In genomic region chr19:4214771-4215450, GRCm38 (mm10) we compare ENCODE assay signal across 7 mouse cellular contexts. TPM values are rescaled to one million over a fixed set of nuclear protein-coding genes. Genes with fewer than 3 reads are reported as not detected.
DNase-seq lines count a peak whose midpoint lies in the region; ATAC-seq and TF ChIP-seq lines count a peak whose summit lies in the region.

No protein-coding gene starts in this region.

- peak overlapping the region in 2 of 3 experiments; percentile 33 to 74 for H3K4me3 ChIP-seq in CH12.LX (replicated peaks in 1 of 3; ENCODE audit: low read depth in 2 of 3, low read length in 2 of 3, poor library complexity in 1 of 3)
- peak overlapping the region; percentile 74 for H3K4me3 ChIP-seq in forebrain, embryonic 10.5 days
- H3K4me3 ChIP-seq in intestine, embryonic 15.5 days (replicated peaks): peak overlapping the region; percentile 87

- DNase-seq in 3134 (ENCODE audit: extremely low read depth, insufficient read length, low spot score): peak; percentile 54
- DNase-seq in CH12.LX (ENCODE audit: extremely low read depth): no peak
- DNase-seq in forebrain, embryonic 10.5 days (ENCODE audit: extremely low spot score, low spot score): peak; percentile 53
- DNase-seq in lung, postnatal 10 days: peak; percentile 63
- DNase-seq in testis, postnatal 10 days (ENCODE audit: low spot score): peak; percentile 68
- no peak for DNase-seq in layer of hippocampus, adult 18-20 months (ENCODE audit: low spot score in 2 of 2)

- TF ChIP-seq CTCF in CH12.LX (conservative IDR thresholded peaks at IDR 0.05 in 1 of 2, IDR thresholded peaks at IDR 0.05 in 1 of 2; ENCODE audit: low read depth in 2 of 2, low read length in 2 of 2): no peak

- H3K36me3 ChIP-seq in CH12.LX (replicated peaks in 1 of 2; ENCODE audit: control insufficient read depth in 1 of 2, insufficient read depth in 1 of 2, low read length in 1 of 2): no peaks in the 10 kb centered on the region
- H3K36me3 ChIP-seq in forebrain, embryonic 10.5 days (replicated peaks): no peaks in the 10 kb centered on the region
- no peaks in the 10 kb centered on the region for H3K36me3 ChIP-seq in intestine, embryonic 15.5 days

- dilution Hi-C loops in CH12.LX (cut with MboI; ENCODE audit: extremely low pct_ligation_motif_present, extremely low pct_unique_long_range_greater_than_20kb, low sequenced_read_pairs): no loop called here

- peaks cover 61% of the 10 kb centered on the region for H3K27me3 ChIP-seq in CH12.LX (replicated peaks)
- peaks cover 92% of the 10 kb centered on the region for H3K27me3 ChIP-seq in forebrain, embryonic 10.5 days (ENCODE audit: poor library complexity, severe bottlenecking)
- 0 out of 2 replicates have a peak, but pooled peaks cover 3% of the 10 kb centered on the region for H3K27me3 ChIP-seq in intestine, embryonic 15.5 days (replicated peaks)

- peak overlapping the region; percentile 84 for H3K4me2 ChIP-seq in CH12.LX (ENCODE audit: insufficient read depth, low read depth, poor library complexity, severe bottlenecking)
- H3K4me2 ChIP-seq in intestine, embryonic 15.5 days (replicated peaks): peak overlapping the region; percentile 91

- peak; percentile 44 for ATAC-seq in intestine, embryonic 15.5 days

- in situ Hi-C loops in CH12.LX (cut with MboI; ENCODE audit: low pct_ligation_motif_present, low pct_unique_long_range_greater_than_20kb, low sequenced_read_pairs): no loop called here

- peaks cover 10 to 31% of the 10 kb centered on the region in 2 experiments; a peak in 3 of 4 replicates for H3K4me1 ChIP-seq in CH12.LX (ENCODE audit: control insufficient read depth in 1 of 2, insufficient read depth in 2 of 2)
- peaks cover 71% of the 10 kb centered on the region for H3K4me1 ChIP-seq in forebrain, embryonic 10.5 days
- H3K4me1 ChIP-seq in intestine, embryonic 15.5 days (replicated peaks): peaks cover 64% of the 10 kb centered on the region

- under 1% methylated on average over 63 of the region's 81 CpGs for WGBS in forebrain, embryonic 10.5 days
- WGBS in intestine, embryonic 15.5 days: under 1% methylated on average over 66 of the region's 81 CpGs

- no peak for TF ChIP-seq EP300 in CH12.LX (IDR thresholded peaks at IDR 0.05; ENCODE audit: low read length)

- no peak for TF ChIP-seq POLR2A in CH12.LX (IDR thresholded peaks at IDR 0.05; ENCODE audit: low read depth, low read length)

- no peak for TF ChIP-seq RAD21 in CH12.LX (IDR thresholded peaks at IDR 0.05; ENCODE audit: low read depth, low read length)

- H3K9me3 ChIP-seq in CH12.LX (replicated peaks; ENCODE audit: low read length): no peaks in the 10 kb centered on the region
- H3K9me3 ChIP-seq in forebrain, embryonic 10.5 days: no peaks in the 10 kb centered on the region
- no peaks in the 10 kb centered on the region for H3K9me3 ChIP-seq in intestine, embryonic 15.5 days

- peak overlapping the region; percentile 93 for H3K9ac ChIP-seq in CH12.LX (ENCODE audit: insufficient read depth, low read depth)
- peak overlapping the region; percentile 97 for H3K9ac ChIP-seq in intestine, embryonic 15.5 days

- H3K27ac ChIP-seq in CH12.LX (ENCODE audit: insufficient read depth, low read depth): no peak overlapping the region
- H3K27ac ChIP-seq in forebrain, embryonic 10.5 days: peak overlapping the region; percentile 87
- H3K27ac ChIP-seq in intestine, embryonic 15.5 days: peak overlapping the region; percentile 95

- no peaks in the 10 kb centered on the region for H3K79me2 ChIP-seq in CH12.LX (replicated peaks; ENCODE audit: control insufficient read depth, extremely low read depth, insufficient read depth, poor library complexity, severe bottlenecking)

TF ChIP-seq in CH12.LX, 34 proteins besides CTCF, POLR2A, EP300 and RAD21:
- TF ChIP-seq TCF12 (IDR thresholded peaks at IDR 0.05; ENCODE audit: low read depth, low read length): no peak
- no peak for TF ChIP-seq E2F4 (IDR thresholded peaks at IDR 0.05; ENCODE audit: insufficient replicate concordance, low read depth, low read length)
- no peak for TF ChIP-seq USF1 (IDR thresholded peaks at IDR 0.05; ENCODE audit: low read depth, low read length)
- no peak for TF ChIP-seq MEF2A (IDR thresholded peaks at IDR 0.05; ENCODE audit: borderline replicate concordance, low read depth, low read length)
- no peak for TF ChIP-seq POLR2AphosphoS2 (IDR thresholded peaks at IDR 0.05; ENCODE audit: low read depth, low read length)
- no peak for TF ChIP-seq ZNF384 (IDR thresholded peaks at IDR 0.05; ENCODE audit: low read depth, low read length)
- TF ChIP-seq UBTF (IDR thresholded peaks at IDR 0.05; ENCODE audit: low read depth, low read length): peak; percentile 89; the same call in 1 of the 2 replicates

RNA-seq across cellular contexts. Expression of gene AC109138.7, which starts 0.8 kb away (rescaled TPM):
- total RNA-seq in CH12.LX (2012; rRNA removed) (not detected in 2 replicates), CH12.LX (2014; rRNA removed) (not detected in 2 replicates)
- not detected in 2 replicates for polyA plus RNA-seq in CH12.LX (2012; ENCODE audit: insufficient read length, low read depth)
- polyA plus RNA-seq in forebrain, embryonic 10.5 days (2016; fragmentation: Nextera tagmentation; extraction: Ambion mirVana): not detected in 2 replicates
- polyA plus RNA-seq in intestine, embryonic 15.5 days (2015; fragmentation: Nextera tagmentation; extraction: Ambion mirVana): not detected in 2 replicates
- not detected for total RNA-seq in layer of hippocampus, adult 18-20 months (2021)

RNA-seq across cellular contexts. Expression of gene Clcf1, which starts 0.9 kb away (rescaled TPM):
- total RNA-seq in CH12.LX (2012; rRNA removed): 0.29 and 1.0 TPM in 2 replicates
- 0.28 TPM in 1 of 2 replicates, not detected in the other for total RNA-seq in CH12.LX (2014; rRNA removed)
- polyA plus RNA-seq in CH12.LX (2012; ENCODE audit: insufficient read length, low read depth): 0.09 TPM in 1 of 2 replicates, not detected in the other
- 0.86 and 1.1 TPM in 2 replicates for polyA plus RNA-seq in forebrain, embryonic 10.5 days (2016; fragmentation: Nextera tagmentation; extraction: Ambion mirVana)
- polyA plus RNA-seq in intestine, embryonic 15.5 days (2015; fragmentation: Nextera tagmentation; extraction: Ambion mirVana): 5.7 and 5.9 TPM in 2 replicates
- under 1 TPM; 0.38 to 0.57 TPM for total RNA-seq in layer of hippocampus, adult 18-20 months (2021)

RNA-seq across cellular contexts. Expression of gene Rad9a, which starts 13.4 kb away (rescaled TPM):
- total RNA-seq in CH12.LX (2012; rRNA removed): 20.5 and 22.4 TPM in 2 replicates
- 11.5 and 14.3 TPM in 2 replicates for total RNA-seq in CH12.LX (2014; rRNA removed)
- polyA plus RNA-seq in CH12.LX (2012; ENCODE audit: insufficient read length, low read depth): 20.0 and 21.7 TPM in 2 replicates
- 57.4 and 67.1 TPM in 2 replicates for polyA plus RNA-seq in forebrain, embryonic 10.5 days (2016; fragmentation: Nextera tagmentation; extraction: Ambion mirVana)
- 29.3 and 30.5 TPM in 2 replicates for polyA plus RNA-seq in intestine, embryonic 15.5 days (2015; fragmentation: Nextera tagmentation; extraction: Ambion mirVana)
- total RNA-seq in layer of hippocampus, adult 18-20 months (2021): 1 to 10 TPM; 7.9 to 9.6 TPM

RNA-seq across cellular contexts. Expression of gene Pold4, which starts 16.8 kb away (rescaled TPM):
- total RNA-seq in CH12.LX (2012; rRNA removed) (35.0 and 53.4 TPM in 2 replicates), CH12.LX (2014; rRNA removed) (61.5 and 76.4 TPM in 2 replicates)
- 35.1 and 36.8 TPM in 2 replicates for polyA plus RNA-seq in CH12.LX (2012; ENCODE audit: insufficient read length, low read depth)
- polyA plus RNA-seq in forebrain, embryonic 10.5 days (2016; fragmentation: Nextera tagmentation; extraction: Ambion mirVana): 10.4 and 10.6 TPM in 2 replicates
- 35.0 and 40.8 TPM in 2 replicates for polyA plus RNA-seq in intestine, embryonic 15.5 days (2015; fragmentation: Nextera tagmentation; extraction: Ambion mirVana)
- total RNA-seq in layer of hippocampus, adult 18-20 months (2021): 10 to 100 TPM; 14.4 to 16.5 TPM

RNA-seq across cellular contexts. Expression of gene Ppp1ca, which starts 23.0 kb away (rescaled TPM):
- total RNA-seq in CH12.LX (2012; rRNA removed) (502 and 585 TPM in 2 replicates), CH12.LX (2014; rRNA removed) (635 and 651 TPM in 2 replicates)
- 383 and 389 TPM in 2 replicates for polyA plus RNA-seq in CH12.LX (2012; ENCODE audit: insufficient read length, low read depth)
- polyA plus RNA-seq in forebrain, embryonic 10.5 days (2016; fragmentation: Nextera tagmentation; extraction: Ambion mirVana): 998 and 1,002 TPM in 2 replicates
- polyA plus RNA-seq in intestine, embryonic 15.5 days (2015; fragmentation: Nextera tagmentation; extraction: Ambion mirVana): 757 and 779 TPM in 2 replicates
- total RNA-seq in layer of hippocampus, adult 18-20 months (2021): 100 to 1,000 TPM; 268 TPM

Comparison
In these comparisons a context has a peak if more than half of its experiments do, and no peak if none do; other contexts are left out.
1. DNase-seq: peak in 3134 (single experiment), forebrain, embryonic 10.5 days (single experiment), lung, postnatal 10 days (single experiment) and testis, postnatal 10 days (single experiment); none in CH12.LX (single experiment) and layer of hippocampus, adult 18-20 months (0 of 2).
2. Peak in every context shown above with its lines, with median percentiles within 50 percentile points of each other: H3K4me3 ChIP-seq.